Mouse (Mus musculus): ENCODE measurements at regions not wholly inside any gene's neighbourhood (a gene's known extent, or its start where the extent isn't known, plus 50 kb on each side); places are given as distances from the start of the nearest gene placed in this dataset.

- no peak overlapping the region for H3K4me2 ChIP-seq
- ATAC-seq (ENCODE audit: insufficient number of reproducible peaks, low FRiP score), result no peak
- no peak overlapping the region for H3K27ac ChIP-seq (ENCODE audit: poor library complexity, severe bottlenecking)
- H3K27me3 ChIP-seq (replicated peaks), result no peaks in the 10 kb centered on the region
- H3K4me3 ChIP-seq, result no peak overlapping the region
- no peaks in the 10 kb centered on the region for H3K36me3 ChIP-seq
- H3K9ac ChIP-seq, result no peak overlapping the region
- WGBS, result 73% methylated on average over 13 of the region's 13 CpGs
- no peaks in the 10 kb centered on the region for H3K4me1 ChIP-seq (replicated peaks)
- no peaks in the 10 kb centered on the region for H3K9me3 ChIP-seq (replicated peaks)
Observed at GRCm38 (mm10) chr14:72821517-72822230, 111.9 kb upstream of the Fndc3a start.

- H3K4me2 ChIP-seq, result no peak overlapping the region
- no peak overlapping the region for H3K4me3 ChIP-seq
- H3K27me3 ChIP-seq (replicated peaks), result no peaks in the 10 kb centered on the region
- no peak overlapping the region for H3K9ac ChIP-seq
- no peaks in the 10 kb centered on the region for H3K36me3 ChIP-seq
- WGBS, result 85% methylated on average over 4 of the region's 4 CpGs
- ATAC-seq (ENCODE audit: insufficient number of reproducible peaks, low FRiP score), result no peak
- no peaks in the 10 kb centered on the region for H3K9me3 ChIP-seq (replicated peaks)
- H3K4me1 ChIP-seq (replicated peaks), result no peaks in the 10 kb centered on the region
- H3K27ac ChIP-seq (ENCODE audit: poor library complexity, severe bottlenecking), result no peak overlapping the region
Observed at GRCm38 (mm10) chr14:72819037-72819436, 109.2 kb upstream of the Fndc3a start.

- H3K9me3 ChIP-seq (replicated peaks), result no peaks in the 10 kb centered on the region
- H3K9ac ChIP-seq, result no peak overlapping the region
- H3K36me3 ChIP-seq, result no peaks in the 10 kb centered on the region
- 82% methylated on average over 5 of the region's 5 CpGs for WGBS
- no peak overlapping the region for H3K4me3 ChIP-seq
- no peaks in the 10 kb centered on the region for H3K27me3 ChIP-seq (replicated peaks)
- no peak overlapping the region for H3K4me2 ChIP-seq
- no peaks in the 10 kb centered on the region for H3K4me1 ChIP-seq (replicated peaks)
- no peak overlapping the region for H3K27ac ChIP-seq (ENCODE audit: poor library complexity, severe bottlenecking)
- no peak for ATAC-seq (ENCODE audit: insufficient number of reproducible peaks, low FRiP score)
Observed at GRCm38 (mm10) chr14:72817764-72818163, 108.0 kb upstream of the Fndc3a start.

DNA sequence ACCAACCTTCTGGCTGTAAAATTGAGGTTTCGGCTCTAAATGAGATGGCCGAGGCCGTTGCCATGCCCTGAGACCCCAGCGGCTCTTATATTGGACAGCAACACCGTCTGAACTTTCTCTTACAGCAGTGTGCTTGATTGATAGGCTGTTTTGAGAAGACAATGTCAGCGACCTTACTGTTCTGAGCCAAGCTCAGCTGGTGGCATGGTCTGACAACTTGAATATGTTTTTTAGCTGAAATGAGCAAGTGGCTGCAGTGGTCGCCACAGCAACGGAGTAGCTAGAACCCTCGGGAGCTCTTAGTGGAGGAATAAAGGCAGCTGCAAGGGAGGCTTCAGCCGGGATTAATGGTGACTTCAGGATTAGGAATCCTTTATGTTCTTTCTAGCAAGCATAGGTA, 107.0 kb upstream of the Fndc3a start:
- ATAC-seq (ENCODE audit: insufficient number of reproducible peaks, low FRiP score), result no peak
- 52% methylated on average over 10 of the region's 10 CpGs for WGBS
- Histone ChIP-seq H3K9ac (no peak overlapping the region), H3K4me3 (no peak overlapping the region), H3K9me3 (replicated peaks) (no peaks in the 10 kb centered on the region), H3K4me1 (replicated peaks) (no peaks in the 10 kb centered on the region), H3K4me2 (no peak overlapping the region), H3K36me3 (no peaks in the 10 kb centered on the region), H3K27ac (ENCODE audit: poor library complexity, severe bottlenecking) (no peak overlapping the region), H3K27me3 (replicated peaks) (no peaks in the 10 kb centered on the region)

- no peak overlapping the region for H3K4me2 ChIP-seq
- H3K4me1 ChIP-seq (replicated peaks), result no peaks in the 10 kb centered on the region
- no peaks in the 10 kb centered on the region for H3K9me3 ChIP-seq (replicated peaks)
- WGBS, result 73% methylated on average over 2 of the region's 2 CpGs
- no peak overlapping the region for H3K9ac ChIP-seq
- H3K27ac ChIP-seq (ENCODE audit: poor library complexity, severe bottlenecking), result no peak overlapping the region
- H3K36me3 ChIP-seq, result no peaks in the 10 kb centered on the region
- no peak overlapping the region for H3K4me3 ChIP-seq
- ATAC-seq (ENCODE audit: insufficient number of reproducible peaks, low FRiP score), result no peak
- H3K27me3 ChIP-seq (replicated peaks), result no peaks in the 10 kb centered on the region
Observed at GRCm38 (mm10) chr14:72809138-72809537, 99.3 kb upstream of the Fndc3a start.

- no peaks in the 10 kb centered on the region for H3K9me3 ChIP-seq (replicated peaks)
- no peaks in the 10 kb centered on the region for H3K4me1 ChIP-seq (replicated peaks)
- H3K4me2 ChIP-seq, result no peak overlapping the region
- H3K4me3 ChIP-seq, result no peak overlapping the region
- H3K27ac ChIP-seq (ENCODE audit: poor library complexity, severe bottlenecking), result no peak overlapping the region
- H3K27me3 ChIP-seq (replicated peaks), result no peaks in the 10 kb centered on the region
- ATAC-seq (ENCODE audit: insufficient number of reproducible peaks, low FRiP score), result no peak
- no peaks in the 10 kb centered on the region for H3K36me3 ChIP-seq
- WGBS, result 71% methylated on average over 3 of the region's 3 CpGs
- H3K9ac ChIP-seq, result no peak overlapping the region
Observed at GRCm38 (mm10) chr14:72807947-72808346, 98.1 kb upstream of the Fndc3a start.

DNA sequence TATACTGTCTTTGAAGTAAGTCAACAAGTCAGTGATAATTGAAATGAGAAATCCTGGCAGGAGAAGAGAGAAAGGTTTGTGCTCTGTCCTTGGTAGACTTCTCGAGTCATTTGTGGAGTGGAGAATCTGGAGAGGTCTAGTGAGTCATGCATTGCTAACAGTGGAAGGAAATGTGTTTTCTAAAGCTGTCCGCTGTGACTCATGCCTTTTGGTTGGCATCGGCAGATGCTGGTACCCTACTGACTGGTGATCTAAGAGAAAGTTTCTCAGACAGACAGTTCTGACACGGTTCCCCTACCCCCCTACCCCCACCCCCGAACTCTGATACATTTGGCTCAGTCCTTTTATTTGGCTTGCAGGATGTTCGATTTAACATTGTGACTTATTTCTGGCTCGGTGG, 97.5 kb upstream of the Fndc3a start:
- no peak overlapping the region for H3K4me3 ChIP-seq
- H3K4me2 ChIP-seq, result no peak overlapping the region
- H3K27me3 ChIP-seq (replicated peaks), result no peaks in the 10 kb centered on the region
- no peak overlapping the region for H3K9ac ChIP-seq
- H3K9me3 ChIP-seq (replicated peaks), result no peaks in the 10 kb centered on the region
- 62% methylated on average over 7 of the region's 7 CpGs for WGBS
- H3K27ac ChIP-seq (ENCODE audit: poor library complexity, severe bottlenecking), result no peak overlapping the region
- ATAC-seq (ENCODE audit: insufficient number of reproducible peaks, low FRiP score), result no peak
- no peaks in the 10 kb centered on the region for H3K36me3 ChIP-seq
- H3K4me1 ChIP-seq (replicated peaks), result no peaks in the 10 kb centered on the region

GRCm38 (mm10) chr14:72806598-72806997, 96.8 kb upstream of the Fndc3a start:
- H3K36me3 ChIP-seq, result no peaks in the 10 kb centered on the region
- no peak for ATAC-seq (ENCODE audit: insufficient number of reproducible peaks, low FRiP score)
- no peaks in the 10 kb centered on the region for H3K9me3 ChIP-seq (replicated peaks)
- no peak overlapping the region for H3K4me2 ChIP-seq
- no peak overlapping the region for H3K9ac ChIP-seq
- 88% methylated on average over 6 of the region's 6 CpGs for WGBS
- no peak overlapping the region for H3K27ac ChIP-seq (ENCODE audit: poor library complexity, severe bottlenecking)
- H3K4me3 ChIP-seq, result no peak overlapping the region
- H3K4me1 ChIP-seq (replicated peaks), result no peaks in the 10 kb centered on the region
- no peaks in the 10 kb centered on the region for H3K27me3 ChIP-seq (replicated peaks)

GRCm38 (mm10) chr14:72803579-72803978, 93.8 kb upstream of the Fndc3a start:
- Histone ChIP-seq H3K4me1 (replicated peaks) (no peaks in the 10 kb centered on the region), H3K9ac (no peak overlapping the region), H3K27ac (ENCODE audit: poor library complexity, severe bottlenecking) (no peak overlapping the region), H3K4me2 (no peak overlapping the region), H3K4me3 (no peak overlapping the region), H3K36me3 (no peaks in the 10 kb centered on the region), H3K27me3 (replicated peaks) (no peaks in the 10 kb centered on the region), H3K9me3 (replicated peaks) (no peaks in the 10 kb centered on the region)
- no peak for ATAC-seq (ENCODE audit: insufficient number of reproducible peaks, low FRiP score)

- Histone ChIP-seq H3K27me3 (replicated peaks) (no peaks in the 10 kb centered on the region), H3K9me3 (replicated peaks) (no peaks in the 10 kb centered on the region), H3K9ac (no peak overlapping the region), H3K36me3 (no peaks in the 10 kb centered on the region), H3K4me1 (replicated peaks) (no peaks in the 10 kb centered on the region), H3K4me2 (no peak overlapping the region), H3K4me3 (no peak overlapping the region), H3K27ac (ENCODE audit: poor library complexity, severe bottlenecking) (no peak overlapping the region)
- ATAC-seq (ENCODE audit: insufficient number of reproducible peaks, low FRiP score), result no peak
- 65% methylated on average over 3 of the region's 3 CpGs for WGBS
Observed at GRCm38 (mm10) chr14:72790654-72791053, 80.9 kb upstream of the Fndc3a start.

- ATAC-seq (ENCODE audit: insufficient number of reproducible peaks, low FRiP score), result no peak
- no peaks in the 10 kb centered on the region for H3K36me3 ChIP-seq
- no peaks in the 10 kb centered on the region; the same call in 1 of the 2 replicates for H3K4me1 ChIP-seq (replicated peaks)
- H3K27ac ChIP-seq (ENCODE audit: poor library complexity, severe bottlenecking), result no peak overlapping the region
- H3K27me3 ChIP-seq (replicated peaks), result no peaks in the 10 kb centered on the region
- no peak overlapping the region for H3K9ac ChIP-seq
- WGBS, result 87% methylated on average over 3 of the region's 3 CpGs
- no peak overlapping the region for H3K4me2 ChIP-seq
- H3K9me3 ChIP-seq (replicated peaks), result no peaks in the 10 kb centered on the region
- H3K4me3 ChIP-seq, result no peak overlapping the region
Observed at GRCm38 (mm10) chr14:72786929-72787328, 77.1 kb upstream of the Fndc3a start.

DNA sequence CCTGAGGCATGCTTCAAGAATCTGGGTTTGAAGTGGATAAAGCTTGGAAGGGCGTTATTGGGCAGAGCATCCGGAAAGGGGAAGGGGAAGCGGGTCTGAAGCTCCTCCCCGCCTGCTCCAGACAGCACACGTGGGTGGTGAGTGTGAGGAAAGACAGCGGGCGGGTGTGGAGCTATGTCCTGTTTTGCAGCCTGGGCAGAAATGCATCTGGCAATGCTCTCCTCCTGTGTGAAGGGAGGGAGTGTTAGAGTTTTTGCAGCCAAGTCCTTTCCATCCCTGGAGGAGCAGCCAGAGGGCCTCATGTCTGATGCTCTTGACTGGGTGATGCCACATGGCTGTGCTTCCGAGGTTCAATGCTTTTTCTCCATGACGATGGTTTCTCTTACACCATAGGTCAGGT, 73.4 kb upstream of the Fndc3a start:
- peak; percentile 51; the same call in 1 of the 2 replicates for ATAC-seq (ENCODE audit: insufficient number of reproducible peaks, low FRiP score)

More for the DNA sequence above, 73.4 kb upstream of the Fndc3a start:
- Histone ChIP-seq H3K27ac (ENCODE audit: poor library complexity, severe bottlenecking) (no peak overlapping the region), H3K4me1 (replicated peaks) (no peaks in the 10 kb centered on the region; the same call in 1 of the 2 replicates), H3K36me3 (no peaks in the 10 kb centered on the region), H3K9me3 (replicated peaks) (no peaks in the 10 kb centered on the region), H3K9ac (no peak overlapping the region), H3K4me2 (no peak overlapping the region), H3K27me3 (replicated peaks) (no peaks in the 10 kb centered on the region), H3K4me3 (no peak overlapping the region)
- WGBS, result 32% methylated on average over 9 of the region's 9 CpGs
